Mouse (Mus musculus): ENCODE results near the gene Atg7. TPM values are rescaled to one million over a fixed set of nuclear protein-coding genes. Genes with fewer than 3 reads are reported as not detected.

The Atg7 gene
- polyA plus RNA-seq, 1 experiment from 2014 or later: 19.4 TPM

- 28% methylated on average over 1 of the region's 1 CpGs for WGBS
- Histone ChIP-seq H3K9ac (ENCODE audit: low read depth, low read length) (no peak overlapping the region), H3K4me2 (replicated peaks; ENCODE audit: low read depth, low read length) (no peak overlapping the region), H3K4me3 (ENCODE audit: low read length) (no peak overlapping the region), H3K27ac (ENCODE audit: low read depth, low read length) (peak overlapping the region; percentile 69; the same call in 1 of the 2 replicates), H3K36me3 (ENCODE audit: control insufficient read depth, insufficient read depth, low read length) (no peaks in the 10 kb centered on the region), H3K4me1 (ENCODE audit: control insufficient read depth, insufficient read depth, low read length) (peaks cover 55% of the 10 kb centered on the region), H3K27me3 (ENCODE audit: control insufficient read depth, insufficient read depth, low read length) (no peaks in the 10 kb centered on the region), H3K9me3 (ENCODE audit: control insufficient read depth, low read length) (no peaks in the 10 kb centered on the region; the same call in 1 of the 2 replicates)
- ATAC-seq (ENCODE audit: low FRiP score, low TSS enrichment): 0 out of 2 replicates have a peak, but pooled peaks have one; percentile 26
Observed at GRCm38 (mm10) chr6:114835752-114836151, 192.9 kb downstream of the Atg7 start.

DNA sequence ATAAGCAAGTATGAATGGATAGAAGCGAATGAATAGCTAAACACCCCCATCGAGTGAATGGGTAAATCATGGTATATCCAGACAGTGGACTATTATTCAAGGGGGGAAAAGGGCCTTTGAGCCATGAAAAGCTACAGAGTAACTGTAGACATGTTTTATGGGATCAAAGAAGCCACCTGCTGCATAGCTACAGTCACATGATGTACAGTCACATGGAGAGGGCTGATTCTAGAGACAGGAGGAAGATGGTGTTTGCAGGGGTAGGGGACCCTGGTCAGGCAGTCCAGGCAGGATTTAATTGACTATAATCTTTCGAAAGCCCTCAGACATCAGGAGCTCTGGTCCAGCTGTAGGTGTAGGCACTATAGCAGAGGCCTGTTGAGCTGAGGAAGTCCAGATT, 193.5 kb downstream of the Atg7 start:
- Histone ChIP-seq H3K9me3 (ENCODE audit: control insufficient read depth, low read length) (no peaks in the 10 kb centered on the region; the same call in 1 of the 2 replicates), H3K4me1 (ENCODE audit: control insufficient read depth, insufficient read depth, low read length) (peaks cover 61% of the 10 kb centered on the region), H3K4me2 (replicated peaks; ENCODE audit: low read depth, low read length) (no peak overlapping the region), H3K36me3 (ENCODE audit: control insufficient read depth, insufficient read depth, low read length) (no peaks in the 10 kb centered on the region), H3K27ac (ENCODE audit: low read depth, low read length) (no peak overlapping the region), H3K4me3 (ENCODE audit: low read length) (no peak overlapping the region), H3K9ac (ENCODE audit: low read depth, low read length) (no peak overlapping the region), H3K27me3 (ENCODE audit: control insufficient read depth, insufficient read depth, low read length) (no peaks in the 10 kb centered on the region)
- ATAC-seq (ENCODE audit: low FRiP score, low TSS enrichment): no peak
- 89% methylated on average over 3 of the region's 3 CpGs for WGBS

- H3K4me3 ChIP-seq (ENCODE audit: low read length): no peak overlapping the region
- ATAC-seq (ENCODE audit: low FRiP score, low TSS enrichment): no peak
- H3K4me1 ChIP-seq (ENCODE audit: control insufficient read depth, insufficient read depth, low read length): peaks cover 52% of the 10 kb centered on the region
- no peaks in the 10 kb centered on the region for H3K36me3 ChIP-seq (ENCODE audit: control insufficient read depth, insufficient read depth, low read length)
- no peak overlapping the region for H3K9ac ChIP-seq (ENCODE audit: low read depth, low read length)
- 68% methylated on average over 4 of the region's 4 CpGs for WGBS
- H3K9me3 ChIP-seq (ENCODE audit: control insufficient read depth, low read length): no peaks in the 10 kb centered on the region; the same call in 1 of the 2 replicates
- no peaks in the 10 kb centered on the region for H3K27me3 ChIP-seq (ENCODE audit: control insufficient read depth, insufficient read depth, low read length)
- H3K27ac ChIP-seq (ENCODE audit: low read depth, low read length): peak overlapping the region; percentile 30; the same call in 1 of the 2 replicates
- H3K4me2 ChIP-seq (replicated peaks; ENCODE audit: low read depth, low read length): no peak overlapping the region
Observed at GRCm38 (mm10) chr6:114838872-114839271, 196.0 kb downstream of the Atg7 start.

DNA sequence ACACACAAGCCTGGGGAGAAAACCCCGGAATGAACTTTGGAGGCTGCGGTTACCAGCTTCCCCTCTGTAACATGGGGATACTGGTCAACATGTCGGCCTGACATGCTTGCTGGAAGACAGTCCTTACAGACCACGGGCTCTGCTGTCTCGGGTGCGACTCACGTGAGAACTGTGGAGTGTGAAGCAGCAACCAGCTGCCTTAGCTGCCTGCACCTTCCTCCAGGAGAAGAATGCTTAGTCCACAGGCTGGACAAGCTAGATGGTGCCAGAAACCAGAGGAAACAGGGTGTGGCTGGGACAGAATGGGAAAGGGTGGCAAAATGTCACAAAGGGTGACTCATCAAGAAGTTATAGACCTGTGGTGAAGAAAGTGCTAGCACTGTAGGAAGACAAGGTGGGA, 197.1 kb downstream of the Atg7 start:
- H3K4me3 ChIP-seq (ENCODE audit: low read length): no peak overlapping the region
- H3K27ac ChIP-seq (ENCODE audit: low read depth, low read length): no peak overlapping the region
- no peak overlapping the region for H3K9ac ChIP-seq (ENCODE audit: low read depth, low read length)
- no peak for ATAC-seq (ENCODE audit: low FRiP score, low TSS enrichment)
- peaks cover 41% of the 10 kb centered on the region for H3K4me1 ChIP-seq (ENCODE audit: control insufficient read depth, insufficient read depth, low read length)
- no peak overlapping the region for H3K4me2 ChIP-seq (replicated peaks; ENCODE audit: low read depth, low read length)
- H3K9me3 ChIP-seq (ENCODE audit: control insufficient read depth, low read length): no peaks in the 10 kb centered on the region; the same call in 1 of the 2 replicates
- no peaks in the 10 kb centered on the region for H3K27me3 ChIP-seq (ENCODE audit: control insufficient read depth, insufficient read depth, low read length)
- no peaks in the 10 kb centered on the region for H3K36me3 ChIP-seq (ENCODE audit: control insufficient read depth, insufficient read depth, low read length)
- WGBS: 89% methylated on average over 7 of the region's 7 CpGs

- Histone ChIP-seq H3K4me2 (replicated peaks; ENCODE audit: low read depth, low read length) (no peak overlapping the region), H3K27me3 (ENCODE audit: control insufficient read depth, insufficient read depth, low read length) (no peaks in the 10 kb centered on the region), H3K4me3 (ENCODE audit: low read length) (no peak overlapping the region), H3K9me3 (ENCODE audit: control insufficient read depth, low read length) (no peaks in the 10 kb centered on the region; the same call in 1 of the 2 replicates), H3K4me1 (ENCODE audit: control insufficient read depth, insufficient read depth, low read length) (peaks cover 40% of the 10 kb centered on the region), H3K27ac (ENCODE audit: low read depth, low read length) (no peak overlapping the region), H3K36me3 (ENCODE audit: control insufficient read depth, insufficient read depth, low read length) (no peaks in the 10 kb centered on the region), H3K9ac (ENCODE audit: low read depth, low read length) (no peak overlapping the region)
- no peak for ATAC-seq (ENCODE audit: low FRiP score, low TSS enrichment)
- 33% methylated on average over 3 of the region's 3 CpGs for WGBS
Observed at GRCm38 (mm10) chr6:114842131-114842530, 199.2 kb downstream of the Atg7 start.

- Histone ChIP-seq H3K4me2 (replicated peaks; ENCODE audit: low read depth, low read length) (no peak overlapping the region), H3K4me1 (ENCODE audit: control insufficient read depth, insufficient read depth, low read length) (peaks cover 40% of the 10 kb centered on the region)
- no peak for ATAC-seq (ENCODE audit: low FRiP score, low TSS enrichment)
Observed at GRCm38 (mm10) chr6:114842863-114843262, 200.0 kb downstream of the Atg7 start.

GRCm38 (mm10) chr6:114846153-114846772, 203.4 kb downstream of the Atg7 start:
- Histone ChIP-seq H3K9ac (ENCODE audit: low read depth, low read length) (no peak overlapping the region), H3K9me3 (ENCODE audit: control insufficient read depth, low read length) (no peaks in the 10 kb centered on the region), H3K36me3 (ENCODE audit: control insufficient read depth, insufficient read depth, low read length) (no peaks in the 10 kb centered on the region), H3K27ac (ENCODE audit: low read depth, low read length) (no peak overlapping the region; the same call in 1 of the 2 replicates), H3K27me3 (ENCODE audit: control insufficient read depth, insufficient read depth, low read length) (no peaks in the 10 kb centered on the region), H3K4me2 (replicated peaks; ENCODE audit: low read depth, low read length) (no peak overlapping the region), H3K4me3 (ENCODE audit: low read length) (no peak overlapping the region), H3K4me1 (ENCODE audit: control insufficient read depth, insufficient read depth, low read length) (peaks cover 30% of the 10 kb centered on the region)
- ATAC-seq (ENCODE audit: low FRiP score, low TSS enrichment): peak; percentile 63
- WGBS: 28% methylated on average over 4 of the region's 4 CpGs

More at GRCm38 (mm10) chr6:114842863-114843262, 200.0 kb downstream of the Atg7 start:
- 94% methylated on average over 2 of the region's 2 CpGs for WGBS
- Histone ChIP-seq H3K36me3 (ENCODE audit: control insufficient read depth, insufficient read depth, low read length) (no peaks in the 10 kb centered on the region), H3K9me3 (ENCODE audit: control insufficient read depth, low read length) (no peaks in the 10 kb centered on the region; the same call in 1 of the 2 replicates), H3K27ac (ENCODE audit: low read depth, low read length) (no peak overlapping the region), H3K27me3 (ENCODE audit: control insufficient read depth, insufficient read depth, low read length) (no peaks in the 10 kb centered on the region), H3K4me3 (ENCODE audit: low read length) (no peak overlapping the region), H3K9ac (ENCODE audit: low read depth, low read length) (no peak overlapping the region)

DNA sequence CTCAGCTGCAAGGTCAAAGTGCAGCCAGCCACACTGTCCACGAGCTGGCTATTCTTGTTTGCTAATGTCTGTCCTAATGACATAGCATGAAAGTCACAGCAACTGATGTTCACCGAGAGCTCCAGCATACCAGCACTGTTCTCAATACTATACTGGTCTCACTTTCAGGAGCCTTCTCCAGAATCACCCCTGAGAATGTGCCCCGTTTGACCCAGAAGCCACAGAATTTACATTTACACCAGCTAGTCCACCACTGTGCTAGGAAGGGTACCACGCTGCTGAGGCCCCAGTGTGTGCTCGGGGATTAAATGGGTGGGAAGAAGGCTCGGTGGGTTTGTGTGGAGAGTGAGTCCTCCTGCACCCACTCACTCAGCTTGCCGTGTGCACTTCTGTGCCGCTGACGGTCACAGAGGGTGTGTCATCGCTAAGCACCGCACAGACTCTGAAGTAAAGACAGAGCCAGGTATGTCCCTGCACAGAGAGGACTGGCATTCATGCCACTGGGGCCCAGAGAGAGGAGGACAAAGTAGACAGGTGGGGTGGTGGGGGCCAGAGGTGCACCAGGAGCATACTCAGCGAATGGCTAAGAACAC, 204.8 kb downstream of the Atg7 start:
- ATAC-seq (ENCODE audit: low FRiP score, low TSS enrichment): no peak
- no peaks in the 10 kb centered on the region for H3K9me3 ChIP-seq (ENCODE audit: control insufficient read depth, low read length)
- no peaks in the 10 kb centered on the region for H3K36me3 ChIP-seq (ENCODE audit: control insufficient read depth, insufficient read depth, low read length)
- WGBS: 81% methylated on average over 12 of the region's 12 CpGs
- no peaks in the 10 kb centered on the region for H3K27me3 ChIP-seq (ENCODE audit: control insufficient read depth, insufficient read depth, low read length)
- no peak overlapping the region for H3K4me2 ChIP-seq (replicated peaks; ENCODE audit: low read depth, low read length)
- H3K9ac ChIP-seq (ENCODE audit: low read depth, low read length): no peak overlapping the region
- H3K27ac ChIP-seq (ENCODE audit: low read depth, low read length): no peak overlapping the region
- no peak overlapping the region for H3K4me3 ChIP-seq (ENCODE audit: low read length)
- H3K4me1 ChIP-seq (ENCODE audit: control insufficient read depth, insufficient read depth, low read length): peaks cover 29% of the 10 kb centered on the region; the same call in 1 of the 2 replicates

- no peaks in the 10 kb centered on the region for H3K9me3 ChIP-seq (ENCODE audit: control insufficient read depth, low read length)
- no peaks in the 10 kb centered on the region for H3K36me3 ChIP-seq (ENCODE audit: control insufficient read depth, insufficient read depth, low read length)
- H3K4me1 ChIP-seq (ENCODE audit: control insufficient read depth, insufficient read depth, low read length): peaks cover 30% of the 10 kb centered on the region; the same call in 1 of the 2 replicates
- H3K27me3 ChIP-seq (ENCODE audit: control insufficient read depth, insufficient read depth, low read length): no peaks in the 10 kb centered on the region
- no peak overlapping the region for H3K9ac ChIP-seq (ENCODE audit: low read depth, low read length)
- no peak overlapping the region for H3K4me3 ChIP-seq (ENCODE audit: low read length)
- no peak overlapping the region for H3K27ac ChIP-seq (ENCODE audit: low read depth, low read length)
- no peak for ATAC-seq (ENCODE audit: low FRiP score, low TSS enrichment)
- 43% methylated on average over 7 of the region's 7 CpGs for WGBS
- H3K4me2 ChIP-seq (replicated peaks; ENCODE audit: low read depth, low read length): no peak overlapping the region
Observed at GRCm38 (mm10) chr6:114848761-114849160, 205.9 kb downstream of the Atg7 start.
